Comparison of ENCODE assay signal across 31 mouse cellular contexts in the genomic region with DNA sequence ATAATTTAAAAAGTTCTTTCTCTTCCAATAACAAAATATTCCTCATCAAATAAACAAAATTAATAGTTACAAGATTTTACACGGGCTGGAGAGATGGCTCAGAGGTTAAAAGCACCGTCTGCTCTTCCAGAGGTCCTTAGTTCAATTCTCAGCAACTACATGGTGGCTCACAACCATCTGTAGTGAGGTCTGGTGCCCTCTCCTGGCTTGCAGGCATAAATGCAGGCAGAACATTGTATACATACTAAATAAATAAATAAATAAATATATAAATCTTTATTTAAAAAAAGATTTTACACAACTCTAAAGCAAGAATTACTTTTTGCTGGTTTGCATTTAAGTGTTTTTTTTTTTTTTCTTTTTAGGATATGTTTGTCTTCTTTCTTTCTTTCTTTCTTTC. TPM values are rescaled to one million over a fixed set of nuclear protein-coding genes. Genes with fewer than 3 reads are reported as not detected.
DNase-seq lines count a peak whose midpoint lies in the region; ATAC-seq and TF ChIP-seq lines count a peak whose summit lies in the region.
"Had no signal": no experiment of that assay in that cellular context is flagged by ENCODE, and none has a peak within 500 bp of the region (broad histone marks: within the 10 kb centered on the region; RNA-seq: fewer than 3 reads in every experiment).

No protein-coding gene starts in this region.

- H3K4me2 ChIP-seq in hindbrain, postnatal 0 days (ENCODE audit: low read depth, low read length), result no peak overlapping the region
- no peak overlapping the region for H3K4me2 ChIP-seq in hindbrain, embryonic 11.5 days (replicated peaks; ENCODE audit: low read depth, low read length)
- H3K4me2 ChIP-seq in liver, embryonic 12.5 days, result no peak overlapping the region
- no peak overlapping the region for H3K4me2 ChIP-seq in forebrain, embryonic 16.5 days (ENCODE audit: low read length)
- H3K4me2 ChIP-seq: hindbrain, embryonic 15.5 days; limb, embryonic 13.5 days; lung, embryonic 15.5 days had no signal

- no peaks in the 10 kb centered on the region for H3K4me1 ChIP-seq in hindbrain, postnatal 0 days (ENCODE audit: insufficient read depth, low read length)
- no peaks in the 10 kb centered on the region for H3K4me1 ChIP-seq in hindbrain, embryonic 11.5 days (replicated peaks; ENCODE audit: control insufficient read depth, insufficient read depth, low read length)
- H3K4me1 ChIP-seq in liver, adult 2 months (ENCODE audit: control insufficient read depth, insufficient read depth, low read length), result no peaks in the 10 kb centered on the region
- no peaks in the 10 kb centered on the region for H3K4me1 ChIP-seq in liver, embryonic 12.5 days
- H3K4me1 ChIP-seq in forebrain, embryonic 16.5 days (replicated peaks; ENCODE audit: control insufficient read depth, insufficient read depth, low read length), result no peaks in the 10 kb centered on the region
- H3K4me1 ChIP-seq: forebrain, embryonic 10.5 days; hindbrain, embryonic 15.5 days; limb, embryonic 13.5 days; lung, embryonic 15.5 days; midbrain, embryonic 10.5 days had no signal

- TF ChIP-seq CTCF in hindbrain, postnatal 0 days (IDR thresholded peaks at IDR 0.05; ENCODE audit: low read depth), result 0 out of 2 replicates have a peak, but pooled peaks have one; percentile 12
- peak; percentile 15; the same call in 1 of the 2 replicates for TF ChIP-seq CTCF in liver, adult 2 months (IDR thresholded peaks at IDR 0.05; ENCODE audit: low read depth, low read length)
- peak; percentile 58 for TF ChIP-seq CTCF in Patski (IDR thresholded peaks at IDR 0.05)

- peaks cover 10% of the 10 kb centered on the region; the same call in 1 of the 2 replicates for H3K36me3 ChIP-seq in hindbrain, postnatal 0 days (ENCODE audit: insufficient read depth, low read length)
- H3K36me3 ChIP-seq in hindbrain, embryonic 11.5 days (ENCODE audit: control insufficient read depth, insufficient read depth, low read length), result 0 out of 2 replicates have a peak, but pooled peaks cover 5% of the 10 kb centered on the region
- peaks cover 48% of the 10 kb centered on the region for H3K36me3 ChIP-seq in liver, adult 2 months (ENCODE audit: control insufficient read depth, insufficient read depth, low read length)
- H3K36me3 ChIP-seq in liver, embryonic 12.5 days, result peaks cover 98% of the 10 kb centered on the region
- H3K36me3 ChIP-seq in forebrain, embryonic 16.5 days (ENCODE audit: control insufficient read depth, insufficient read depth), result peaks cover 24% of the 10 kb centered on the region

- ATAC-seq in hindbrain, postnatal 0 days, result no peak
- no peak for ATAC-seq in hindbrain, embryonic 11.5 days (ENCODE audit: low FRiP score)
- ATAC-seq in liver, embryonic 12.5 days, result no peak
- no peak for ATAC-seq in Patski
- no peak for ATAC-seq in forebrain, embryonic 16.5 days

- no peak for TF ChIP-seq POLR2A in liver, adult 2 months (IDR thresholded peaks at IDR 0.05; ENCODE audit: extremely low read depth, insufficient read depth, low read length)

- CTCF ChIA-PET in Patski (lab: Charles Lee), result interaction anchor here (1.6 kb wide), 1 partner anchor 9 kb away, joined by 4 read pairs; no protein-coding TSS in a partner anchor

- no peaks in the 10 kb centered on the region for H3K9me3 ChIP-seq in hindbrain, postnatal 0 days (ENCODE audit: low read length)
- no peaks in the 10 kb centered on the region for H3K9me3 ChIP-seq in hindbrain, embryonic 11.5 days (ENCODE audit: control insufficient read depth, low read length)
- H3K9me3 ChIP-seq in liver, embryonic 12.5 days (replicated peaks), result no peaks in the 10 kb centered on the region
- H3K9me3 ChIP-seq in forebrain, embryonic 16.5 days (ENCODE audit: control insufficient read depth, low read length), result no peaks in the 10 kb centered on the region
- H3K9me3 ChIP-seq: forebrain, embryonic 10.5 days; hindbrain, embryonic 15.5 days; limb, embryonic 13.5 days; lung, embryonic 15.5 days; midbrain, embryonic 10.5 days had no signal

- no peak for DNase-seq in hindbrain, postnatal 0 days (ENCODE audit: low spot score)
- DNase-seq in hindbrain, embryonic 11.5 days (ENCODE audit: low spot score), result no peak
- no peak for DNase-seq in liver, adult 2 months (ENCODE audit: extremely low read depth, low read depth, low spot score)
- DNase-seq in B cell, adult 2 months, result peak; percentile 22 to 42
- DNase-seq in Patski (ENCODE audit: low read depth, low spot score), result no peak
- no peak for DNase-seq in right cerebral cortex, postnatal 14 days
- DNase-seq: adrenal gland, postnatal 36 days; cerebellum, adult 11-12 months; cerebellum, postnatal 10 days; heart, postnatal 4 days; kidney, adult 11 months; layer of hippocampus, postnatal 36 days; right cerebral cortex, postnatal 4 days; thymus, postnatal 25 days had no signal

- no peak overlapping the region for H3K9ac ChIP-seq in hindbrain, postnatal 0 days (replicated peaks; ENCODE audit: low read length)
- no peak overlapping the region for H3K9ac ChIP-seq in hindbrain, embryonic 11.5 days (ENCODE audit: low read depth, low read length)
- H3K9ac ChIP-seq in liver, adult 2 months (ENCODE audit: low read depth, low read length), result no peak overlapping the region
- H3K9ac ChIP-seq in liver, embryonic 12.5 days, result no peak overlapping the region
- no peak overlapping the region for H3K9ac ChIP-seq in forebrain, embryonic 16.5 days (replicated peaks; ENCODE audit: low read depth, low read length)
- H3K9ac ChIP-seq: hindbrain, embryonic 15.5 days; limb, embryonic 13.5 days; lung, embryonic 15.5 days had no signal

- in situ Hi-C loops in Patski (cut with MboI; ENCODE audit: low pct_unique_long_range_greater_than_20kb), result no loop called here

- POLR2A ChIA-PET in Patski (lab: Charles Lee), result no interaction called here

- peaks cover 2% of the 10 kb centered on the region; the same call in 1 of the 2 replicates for H3K79me2 ChIP-seq in liver, adult 2 months (ENCODE audit: control insufficient read depth, insufficient read depth, low read length)

- no peaks in the 10 kb centered on the region for H3K27me3 ChIP-seq in hindbrain, postnatal 0 days (ENCODE audit: insufficient read depth, low read length)
- H3K27me3 ChIP-seq in hindbrain, embryonic 11.5 days (ENCODE audit: control insufficient read depth, insufficient read depth, low read length), result no peaks in the 10 kb centered on the region
- H3K27me3 ChIP-seq in liver, adult 2 months (ENCODE audit: control insufficient read depth, insufficient read depth, low read length), result no peaks in the 10 kb centered on the region
- H3K27me3 ChIP-seq in liver, embryonic 12.5 days (replicated peaks), result no peaks in the 10 kb centered on the region
- H3K27me3 ChIP-seq in Patski, result no peaks in the 10 kb centered on the region
- H3K27me3 ChIP-seq in forebrain, embryonic 16.5 days (replicated peaks; ENCODE audit: control insufficient read depth, insufficient read depth, low read length), result no peaks in the 10 kb centered on the region
- H3K27me3 ChIP-seq: hindbrain, embryonic 15.5 days; limb, embryonic 13.5 days; lung, embryonic 15.5 days had no signal

- H3K27ac ChIP-seq in hindbrain, postnatal 0 days, result no peak overlapping the region
- no peak overlapping the region for H3K27ac ChIP-seq in hindbrain, embryonic 11.5 days (ENCODE audit: low read depth, low read length)
- no peak overlapping the region for H3K27ac ChIP-seq in liver, adult 2 months (replicated peaks; ENCODE audit: insufficient read depth, low read depth, low read length)
- H3K27ac ChIP-seq in liver, embryonic 12.5 days, result no peak overlapping the region
- no peak overlapping the region for H3K27ac ChIP-seq in forebrain, embryonic 16.5 days (ENCODE audit: low read length)
- H3K27ac ChIP-seq: forebrain, embryonic 10.5 days; hindbrain, embryonic 15.5 days; limb, embryonic 13.5 days; lung, embryonic 15.5 days; midbrain, embryonic 10.5 days had no signal

- 95% methylated on average over 2 of the region's 2 CpGs for WGBS in hindbrain, postnatal 0 days
- WGBS in hindbrain, embryonic 11.5 days, result 88% methylated on average over 2 of the region's 2 CpGs
- WGBS in liver, adult 2 months, result 97% methylated on average over 2 of the region's 2 CpGs
- 86% methylated on average over 2 of the region's 2 CpGs for WGBS in liver, embryonic 12.5 days (ENCODE audit: insufficient replicate concordance)
- 98% methylated on average over 2 of the region's 2 CpGs for WGBS in forebrain, embryonic 16.5 days

- no peak overlapping the region for H3K4me3 ChIP-seq in hindbrain, postnatal 0 days (ENCODE audit: low read length)
- H3K4me3 ChIP-seq in hindbrain, embryonic 11.5 days (ENCODE audit: low read depth, low read length), result no peak overlapping the region
- no peak overlapping the region for H3K4me3 ChIP-seq in liver, adult 2 months (ENCODE audit: insufficient read depth, low read depth, low read length)
- no peak overlapping the region for H3K4me3 ChIP-seq in liver, embryonic 12.5 days
- H3K4me3 ChIP-seq in forebrain, embryonic 16.5 days (replicated peaks; ENCODE audit: low read length), result no peak overlapping the region
- H3K4me3 ChIP-seq: forebrain, embryonic 10.5 days; hindbrain, embryonic 15.5 days; limb, embryonic 13.5 days; lung, embryonic 15.5 days; midbrain, embryonic 10.5 days had no signal

RNA-seq across cellular contexts. Expression of a gene that starts 13.1 kb away (rescaled TPM):
- total RNA-seq in hindbrain, postnatal 0 days (2014; rRNA removed), result 2.3 and 5.6 TPM in 2 replicates
- not detected in 2 replicates for polyA plus RNA-seq in hindbrain, postnatal 0 days (2015; fragmentation: Nextera tagmentation; extraction: Ambion mirVana)
- not detected in 2 replicates for polyA plus RNA-seq in hindbrain, embryonic 11.5 days (2014; fragmentation: Nextera tagmentation; extraction: Ambion mirVana)
- not detected in 2 replicates for total RNA-seq in liver, adult 2 months (2014; rRNA removed)
- 2.3 and 3.2 TPM in 2 replicates for polyA plus RNA-seq in liver, adult 2 months (2012; rRNA removed)
- polyA plus RNA-seq in liver, embryonic 12.5 days (2016; fragmentation: Nextera tagmentation; extraction: Ambion mirVana), result not detected in 2 replicates
- not detected for polyA plus RNA-seq in Patski (2021)
- polyA plus RNA-seq in forebrain, embryonic 16.5 days (2015; fragmentation: Nextera tagmentation; extraction: Ambion mirVana), result not detected in 2 replicates
- total RNA-seq: adrenal gland, postnatal 36 days; gastrocnemius, postnatal 4 days; heart, postnatal 4 days; layer of hippocampus, adult 18-20 months; layer of hippocampus, postnatal 36 days; left cerebral cortex, postnatal 25 days had no signal
- polyA plus RNA-seq: cortical plate, adult 2 months; embryonic facial prominence, embryonic 11.5 days; forebrain, embryonic 10.5 days; heart, embryonic 16.5 days; hindbrain, embryonic 15.5 days; kidney, embryonic 16.5 days; limb, embryonic 13.5 days; lung, embryonic 15.5 days; midbrain, embryonic 10.5 days; midbrain, postnatal 0 days; neural tube, embryonic 14.5 days; stomach, embryonic 14.5 days had no signal

RNA-seq across cellular contexts. Expression of a gene that starts 14.0 kb away (rescaled TPM):
- total RNA-seq in hindbrain, postnatal 0 days (2014; rRNA removed), result 21.0 and 23.8 TPM in 2 replicates
- 10.9 and 14.4 TPM in 2 replicates for polyA plus RNA-seq in hindbrain, postnatal 0 days (2015; fragmentation: Nextera tagmentation; extraction: Ambion mirVana)
- polyA plus RNA-seq in hindbrain, embryonic 11.5 days (2014; fragmentation: Nextera tagmentation; extraction: Ambion mirVana), result 14.7 and 20.0 TPM in 2 replicates
- 10.0 and 13.9 TPM in 2 replicates for total RNA-seq in liver, adult 2 months (2014; rRNA removed)
- 8.7 and 15.7 TPM in 2 replicates for polyA plus RNA-seq in liver, adult 2 months (2012; rRNA removed)
- 15.0 and 15.3 TPM in 2 replicates for polyA plus RNA-seq in liver, embryonic 12.5 days (2016; fragmentation: Nextera tagmentation; extraction: Ambion mirVana)
- polyA plus RNA-seq in Patski (2021), result 16.4 TPM
- polyA plus RNA-seq in forebrain, embryonic 16.5 days (2015; fragmentation: Nextera tagmentation; extraction: Ambion mirVana), result 12.1 and 17.6 TPM in 2 replicates

RNA-seq across cellular contexts. Expression of a gene that starts 23.5 kb away (rescaled TPM):
- total RNA-seq in hindbrain, postnatal 0 days (2014; rRNA removed), result 35.7 and 40.0 TPM in 2 replicates
- 15.8 and 16.7 TPM in 2 replicates for polyA plus RNA-seq in hindbrain, postnatal 0 days (2015; fragmentation: Nextera tagmentation; extraction: Ambion mirVana)
- 28.7 and 34.4 TPM in 2 replicates for polyA plus RNA-seq in hindbrain, embryonic 11.5 days (2014; fragmentation: Nextera tagmentation; extraction: Ambion mirVana)
- 8.2 and 12.8 TPM in 2 replicates for total RNA-seq in liver, adult 2 months (2014; rRNA removed)
- polyA plus RNA-seq in liver, adult 2 months (2012; rRNA removed), result 6.7 and 8.7 TPM in 2 replicates
- 14.3 and 14.4 TPM in 2 replicates for polyA plus RNA-seq in liver, embryonic 12.5 days (2016; fragmentation: Nextera tagmentation; extraction: Ambion mirVana)
- polyA plus RNA-seq in Patski (2021), result 24.1 TPM
- 32.1 and 33.2 TPM in 2 replicates for polyA plus RNA-seq in forebrain, embryonic 16.5 days (2015; fragmentation: Nextera tagmentation; extraction: Ambion mirVana)

RNA-seq across cellular contexts. Expression of a gene that starts 54.6 kb away (rescaled TPM):
- total RNA-seq in hindbrain, postnatal 0 days (2014; rRNA removed), result 99.7 and 126 TPM in 2 replicates
- polyA plus RNA-seq in hindbrain, postnatal 0 days (2015; fragmentation: Nextera tagmentation; extraction: Ambion mirVana), result 79.2 and 83.6 TPM in 2 replicates
- 67.2 and 75.3 TPM in 2 replicates for polyA plus RNA-seq in hindbrain, embryonic 11.5 days (2014; fragmentation: Nextera tagmentation; extraction: Ambion mirVana)
- total RNA-seq in liver, adult 2 months (2014; rRNA removed), result 25.2 and 30.8 TPM in 2 replicates
- 40.6 and 45.6 TPM in 2 replicates for polyA plus RNA-seq in liver, adult 2 months (2012; rRNA removed)
- 42.9 and 46.7 TPM in 2 replicates for polyA plus RNA-seq in liver, embryonic 12.5 days (2016; fragmentation: Nextera tagmentation; extraction: Ambion mirVana)
- polyA plus RNA-seq in Patski (2021), result 58.8 TPM
- 105 and 106 TPM in 2 replicates for polyA plus RNA-seq in forebrain, embryonic 16.5 days (2015; fragmentation: Nextera tagmentation; extraction: Ambion mirVana)

Comparison
In these comparisons a context has a peak if more than half of its experiments do, and no peak if none do; other contexts are left out.
1. DNase-seq: peak in B cell, adult 2 months (2 of 2); none in hindbrain, postnatal 0 days (single experiment), hindbrain, embryonic 11.5 days (single experiment), liver, adult 2 months (single experiment), Patski (single experiment) and right cerebral cortex, postnatal 14 days (single experiment).
2. Peak in every context shown above with its lines, with median percentiles within 50 percentile points of each other: CTCF ChIP-seq.